ENCODE assay signal across 8 mouse cellular contexts in genomic region chr6:118179316-118180084, GRCm38 (mm10). TPM values are rescaled to one million over a fixed set of nuclear protein-coding genes. Genes with fewer than 3 reads are reported as not detected.
DNase-seq lines count a peak whose midpoint lies in the region; ATAC-seq and TF ChIP-seq lines count a peak whose summit lies in the region.

No protein-coding gene starts in this region.

- H3K4me1 ChIP-seq in embryonic facial prominence, embryonic 11.5 days (ENCODE audit: control insufficient read depth, insufficient read depth, low read length), result no peaks in the 10 kb centered on the region
- H3K4me1 ChIP-seq in heart, adult 2 months (ENCODE audit: control insufficient read depth, insufficient read depth, low read length), result no peaks in the 10 kb centered on the region
- H3K4me1 ChIP-seq in limb, embryonic 10.5 days, result peaks cover 6% of the 10 kb centered on the region; the same call in 1 of the 2 replicates
- peaks cover 6% of the 10 kb centered on the region for H3K4me1 ChIP-seq in midbrain, embryonic 13.5 days (replicated peaks)
- 0 out of 2 replicates have a peak, but pooled peaks cover 2% of the 10 kb centered on the region for H3K4me1 ChIP-seq in small intestine, adult 2 months (ENCODE audit: control insufficient read depth, insufficient read depth, insufficient read length, low read length)

- 61% methylated on average over 13 of the region's 13 CpGs for WGBS in embryonic facial prominence, embryonic 11.5 days
- 59% methylated on average over 13 of the region's 13 CpGs for WGBS in heart, adult 2 months
- 67% methylated on average over 13 of the region's 13 CpGs for WGBS in limb, embryonic 10.5 days
- WGBS in midbrain, embryonic 13.5 days, result 63% methylated on average over 13 of the region's 13 CpGs
- WGBS in small intestine, adult 2 months, result 50% methylated on average over 13 of the region's 13 CpGs

- no peak overlapping the region for H3K27ac ChIP-seq in embryonic facial prominence, embryonic 11.5 days (replicated peaks; ENCODE audit: low read depth, low read length)
- H3K27ac ChIP-seq in heart, adult 2 months, result no peak overlapping the region
- H3K27ac ChIP-seq in limb, embryonic 10.5 days, result no peak overlapping the region
- H3K27ac ChIP-seq in midbrain, embryonic 13.5 days, result no peak overlapping the region
- H3K27ac ChIP-seq in small intestine, adult 2 months (ENCODE audit: insufficient read depth, low read depth, low read length), result no peak overlapping the region

- no peak overlapping the region for H3K9ac ChIP-seq in embryonic facial prominence, embryonic 11.5 days (replicated peaks; ENCODE audit: low read length)
- H3K9ac ChIP-seq in heart, adult 2 months (ENCODE audit: low read depth, low read length), result no peak overlapping the region
- H3K9ac ChIP-seq in midbrain, embryonic 13.5 days (replicated peaks), result no peak overlapping the region

- no peak for TF ChIP-seq POLR2A in heart, adult 2 months (IDR thresholded peaks at IDR 0.05; ENCODE audit: insufficient read depth, low read depth, low read length)
- TF ChIP-seq POLR2A in small intestine, adult 2 months (IDR thresholded peaks at IDR 0.05; ENCODE audit: low read depth, low read length), result no peak

- ATAC-seq in embryonic facial prominence, embryonic 11.5 days (replicated peaks; ENCODE audit: insufficient number of reproducible peaks, low FRiP score, low TSS enrichment, low read depth), result peak; percentile 67
- peak; percentile 82 for ATAC-seq in midbrain, embryonic 13.5 days

- peak; percentile 91 for DNase-seq in 416B (ENCODE audit: low read depth)
- DNase-seq in adrenal gland, postnatal 25 days, result peak; percentile 70
- DNase-seq in embryonic facial prominence, embryonic 11.5 days (ENCODE audit: low spot score), result peak; percentile 83
- peak; percentile 74 to 76 for DNase-seq in heart, adult 2 months
- peak; percentile 68 for DNase-seq in kidney, adult 18-20 months
- DNase-seq in limb, embryonic 10.5 days (ENCODE audit: low spot score), result peak; percentile 80

- no peaks in the 10 kb centered on the region for H3K79me2 ChIP-seq in heart, adult 2 months (replicated peaks; ENCODE audit: control insufficient read depth, insufficient read depth, low read length)

- H3K4me3 ChIP-seq in embryonic facial prominence, embryonic 11.5 days (ENCODE audit: low read depth, low read length), result no peak overlapping the region
- no peak overlapping the region for H3K4me3 ChIP-seq in heart, adult 2 months
- no peak overlapping the region for H3K4me3 ChIP-seq in limb, embryonic 10.5 days
- no peak overlapping the region for H3K4me3 ChIP-seq in midbrain, embryonic 13.5 days (replicated peaks)
- no peak overlapping the region for H3K4me3 ChIP-seq in small intestine, adult 2 months (ENCODE audit: low read depth, low read length)

- no peak; the same call in 1 of the 2 replicates for TF ChIP-seq CTCF in heart, adult 2 months (IDR thresholded peaks at IDR 0.05)
- TF ChIP-seq CTCF in small intestine, adult 2 months (IDR thresholded peaks at IDR 0.05; ENCODE audit: extremely low read depth, insufficient read length, insufficient replicate concordance, low read depth, low read length), result peak; percentile 95; the same call in 1 of the 2 replicates

- H3K27me3 ChIP-seq in embryonic facial prominence, embryonic 11.5 days (ENCODE audit: control insufficient read depth, insufficient read depth, low read length), result no peaks in the 10 kb centered on the region
- no peaks in the 10 kb centered on the region for H3K27me3 ChIP-seq in heart, adult 2 months (ENCODE audit: control insufficient read depth, insufficient read depth, low read length)
- H3K27me3 ChIP-seq in limb, embryonic 10.5 days (ENCODE audit: low read depth, poor library complexity, severe bottlenecking), result no peaks in the 10 kb centered on the region
- no peaks in the 10 kb centered on the region for H3K27me3 ChIP-seq in midbrain, embryonic 13.5 days
- H3K27me3 ChIP-seq in small intestine, adult 2 months (ENCODE audit: control insufficient read depth, insufficient read depth, low read length), result no peaks in the 10 kb centered on the region

- H3K36me3 ChIP-seq in embryonic facial prominence, embryonic 11.5 days (replicated peaks; ENCODE audit: control insufficient read depth, insufficient read depth, low read depth, low read length), result no peaks in the 10 kb centered on the region
- H3K36me3 ChIP-seq in heart, adult 2 months (ENCODE audit: control insufficient read depth, insufficient read depth, low read length), result no peaks in the 10 kb centered on the region
- H3K36me3 ChIP-seq in limb, embryonic 10.5 days, result no peaks in the 10 kb centered on the region
- no peaks in the 10 kb centered on the region for H3K36me3 ChIP-seq in midbrain, embryonic 13.5 days
- no peaks in the 10 kb centered on the region for H3K36me3 ChIP-seq in small intestine, adult 2 months (ENCODE audit: control insufficient read depth, insufficient read depth, low read length)

- intact Hi-C loops in heart, adult 2 months (cut with DNase I), result loop anchor here (1.0 to 2.0 kb wide), 2 partner anchors 199 to 240 kb away; partner anchors contain the start of gene Bms1

- TF ChIP-seq EP300 in heart, adult 2 months (IDR thresholded peaks at IDR 0.05; ENCODE audit: insufficient read depth, low read depth, low read length), result peak; percentile 89

- no peak overlapping the region for H3K4me2 ChIP-seq in embryonic facial prominence, embryonic 11.5 days (ENCODE audit: low read depth, low read length)
- H3K4me2 ChIP-seq in midbrain, embryonic 13.5 days (replicated peaks), result 0 out of 2 replicates have a peak overlapping the region, but pooled peaks have one; percentile 13

- H3K9me3 ChIP-seq in embryonic facial prominence, embryonic 11.5 days (replicated peaks; ENCODE audit: control insufficient read depth, low read length), result no peaks in the 10 kb centered on the region
- H3K9me3 ChIP-seq in limb, embryonic 10.5 days (replicated peaks), result no peaks in the 10 kb centered on the region
- no peaks in the 10 kb centered on the region for H3K9me3 ChIP-seq in midbrain, embryonic 13.5 days

RNA-seq across cellular contexts. Expression of gene Ret, which starts 18.0 kb away (rescaled TPM):
- total RNA-seq in adrenal gland, postnatal 25 days (2021), result 2.2 and 2.9 TPM in 2 replicates
- 1.6 and 1.8 TPM in 2 replicates for polyA plus RNA-seq in embryonic facial prominence, embryonic 11.5 days (2014; fragmentation: Nextera tagmentation; extraction: Ambion mirVana)
- total RNA-seq in heart, adult 2 months (2021), result 1 to 10 TPM; 2.7 to 5.8 TPM
- polyA plus RNA-seq in heart, adult 2 months (2012; rRNA removed), result 2.8 and 6.0 TPM in 2 replicates
- 0.29 and 0.48 TPM in 2 replicates for polyA plus RNA-seq in limb, embryonic 10.5 days (2016; fragmentation: Nextera tagmentation; extraction: Ambion mirVana)
- polyA plus RNA-seq in midbrain, embryonic 13.5 days (2015; fragmentation: Nextera tagmentation; extraction: Ambion mirVana), result 3.7 and 4.2 TPM in 2 replicates
- polyA plus RNA-seq in small intestine, adult 2 months (2012; rRNA removed), result 2.6 and 4.5 TPM in 2 replicates

RNA-seq across cellular contexts. Expression of gene Csgalnact2, which starts 40.6 kb away (rescaled TPM):
- total RNA-seq in adrenal gland, postnatal 25 days (2021), result 19.0 and 19.9 TPM in 2 replicates
- 11.4 and 14.0 TPM in 2 replicates for polyA plus RNA-seq in embryonic facial prominence, embryonic 11.5 days (2014; fragmentation: Nextera tagmentation; extraction: Ambion mirVana)
- 10 to 100 TPM; 17.6 to 20.4 TPM for total RNA-seq in heart, adult 2 months (2021)
- polyA plus RNA-seq in heart, adult 2 months (2012; rRNA removed), result 4.3 and 8.1 TPM in 2 replicates
- 5.2 and 7.6 TPM in 2 replicates for polyA plus RNA-seq in limb, embryonic 10.5 days (2016; fragmentation: Nextera tagmentation; extraction: Ambion mirVana)
- polyA plus RNA-seq in midbrain, embryonic 13.5 days (2015; fragmentation: Nextera tagmentation; extraction: Ambion mirVana), result 6.9 and 8.4 TPM in 2 replicates
- 0.28 and 0.38 TPM in 2 replicates for polyA plus RNA-seq in small intestine, adult 2 months (2012; rRNA removed)
